Mouse (Mus musculus): Measurements from ENCODE around the gene Lsamp.

DNA sequence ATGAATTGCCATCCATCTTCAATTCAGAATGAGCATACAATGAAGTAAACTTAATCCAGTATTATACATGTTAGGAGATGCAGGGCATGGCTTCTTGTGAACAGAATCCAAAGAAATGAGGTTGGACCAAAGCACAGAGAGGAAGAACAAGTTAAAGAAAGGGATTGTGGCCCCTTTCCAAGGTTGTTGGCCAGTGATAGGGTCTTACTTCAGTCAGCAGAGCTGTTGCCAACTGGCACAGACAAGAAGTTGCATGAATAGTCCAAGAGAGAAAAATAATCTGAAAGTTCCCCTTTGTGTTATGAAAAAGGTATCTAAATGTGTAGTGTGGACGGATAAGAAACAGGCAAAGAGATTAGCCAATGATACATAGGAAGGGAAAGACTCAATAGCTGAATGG lies 843.0 kb downstream of the Lsamp start:
- TF ChIP-seq CTCF (IDR thresholded peaks at IDR 0.05; ENCODE audit: extremely low read depth, insufficient read depth, insufficient read length, insufficient replicate concordance) (no peak), POLR2A (IDR thresholded peaks at IDR 0.05; ENCODE audit: low read depth, low read length) (no peak)
